Mouse (Mus musculus): ENCODE results near the gene Mcat. TPM values are rescaled to one million over a fixed set of nuclear protein-coding genes. Genes with fewer than 3 reads are reported as not detected.

Mcat gene
- polyA plus RNA-seq (2014; fragmentation: Illumina TruSeq; extraction: RNeasy Lipid Tissue Mini Kit (QIAGEN cat#74804); ENCODE audit: low read depth, low replicate concordance) = 2.9 TPM

DNA sequence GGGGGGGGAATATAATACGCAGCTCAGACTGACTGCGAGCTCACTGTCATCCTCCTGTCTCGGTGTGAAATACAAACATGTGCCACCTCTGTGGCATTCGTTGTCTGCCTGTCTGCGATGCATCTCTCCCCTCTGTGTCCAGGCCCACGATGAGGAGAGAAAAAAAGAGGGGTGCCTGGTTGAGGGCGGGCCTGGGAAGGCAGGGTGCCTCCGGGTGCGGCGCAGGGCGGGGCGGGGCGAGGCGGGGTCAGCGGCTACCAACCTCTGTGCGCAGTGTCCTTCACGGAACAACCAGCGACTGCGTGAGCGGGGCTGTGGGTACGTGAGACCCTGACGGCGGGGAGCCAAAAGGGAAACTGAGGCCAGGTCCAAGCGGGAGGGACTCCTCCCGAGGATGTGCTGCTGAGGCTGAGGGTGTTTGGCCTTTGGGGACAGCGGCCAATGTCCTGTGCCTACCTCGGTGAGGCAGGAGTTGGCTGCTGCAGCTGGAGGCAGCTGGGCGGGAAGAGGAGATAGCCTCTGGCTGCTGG lies at the start of gene Mcat, which contains the start of gene Tspo:
Gene Mcat (minus strand): TSS at position 461 of the 530 bp plus-strand sequence.
Gene Tspo (plus strand): TSS at position 266 of the 530 bp plus-strand sequence.

DNA sequence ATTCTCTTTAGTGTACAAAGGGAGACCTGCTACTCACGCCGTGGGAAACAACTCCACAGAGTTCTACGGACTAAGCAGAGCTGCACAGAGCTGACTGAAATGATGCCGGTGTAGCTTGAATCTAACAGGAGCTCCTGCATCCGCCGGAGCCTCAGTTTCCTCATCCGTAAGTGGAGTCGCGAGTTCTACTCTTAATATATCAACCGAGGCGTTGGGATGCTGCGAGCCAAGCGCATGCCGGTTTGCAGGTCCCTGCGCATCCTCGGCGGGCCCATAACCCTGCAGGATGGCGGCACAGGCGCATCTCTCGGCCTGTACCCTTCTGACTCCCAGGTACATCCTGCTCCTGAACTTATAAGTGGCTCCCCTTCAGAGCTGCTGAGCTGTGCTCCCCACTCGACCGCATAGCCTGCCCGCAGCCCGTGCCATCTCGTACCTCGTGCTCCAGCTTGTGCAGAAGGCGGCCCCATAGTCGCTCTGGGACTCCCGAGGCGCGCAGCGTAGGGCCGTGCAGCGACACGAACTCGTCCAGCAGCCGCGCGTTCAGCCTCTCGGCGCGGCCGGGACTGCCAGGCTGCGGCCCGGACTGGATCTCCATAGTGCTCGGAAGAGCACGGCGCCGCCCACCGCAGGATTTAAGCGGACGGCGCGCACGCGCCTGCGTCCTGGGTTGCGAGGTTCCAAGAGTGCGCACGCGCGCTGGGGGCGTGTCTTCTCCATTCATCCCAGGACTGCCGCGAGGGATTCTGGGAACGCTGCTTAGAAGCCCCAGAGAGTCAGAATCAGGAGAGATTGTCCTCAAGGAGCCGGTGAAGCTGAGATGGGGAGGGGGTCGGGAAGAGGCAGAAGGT lies 31.2 kb upstream of the Mcat start, which contains the start of gene Ttll12:
Gene Ttll12 (minus strand): TSS at position 645 of the 851 bp plus-strand sequence.

DNA sequence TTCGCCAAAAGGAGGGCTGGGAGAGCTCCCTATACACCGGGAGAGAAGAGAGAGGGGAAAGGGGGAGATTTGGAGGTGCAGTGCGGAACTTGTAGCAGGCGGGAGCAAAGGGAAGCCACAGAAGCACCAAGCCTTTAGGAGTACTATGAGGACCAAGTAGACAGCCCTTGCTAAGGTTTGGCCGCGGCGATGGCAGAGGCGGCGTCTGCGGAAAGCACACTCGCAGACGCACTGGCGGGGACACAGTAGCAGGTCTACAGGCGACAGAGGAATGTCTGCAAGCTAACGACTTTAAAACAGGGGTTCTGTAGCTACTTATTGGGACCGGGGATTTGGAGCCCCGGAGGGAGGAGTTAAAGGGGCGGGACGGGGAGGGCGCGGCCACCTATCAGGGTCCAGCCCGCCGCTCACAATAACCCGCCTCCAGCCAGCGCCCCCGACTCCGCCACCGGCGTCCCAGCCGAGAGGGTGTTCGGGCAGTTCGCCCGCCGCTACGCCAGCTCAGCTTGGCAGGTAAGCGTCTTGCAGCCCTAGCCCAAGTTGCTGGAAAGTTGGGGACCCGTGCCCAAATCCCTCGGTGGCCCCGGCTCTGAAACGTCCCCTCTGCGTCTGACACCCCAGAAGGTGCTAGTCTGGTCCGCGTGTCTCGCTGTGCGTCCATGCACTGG lies 37.0 kb downstream of the Mcat start, which contains the start of gene Bik:
Gene Bik (plus strand): TSS at position 439 of the 668 bp plus-strand sequence.

DNA sequence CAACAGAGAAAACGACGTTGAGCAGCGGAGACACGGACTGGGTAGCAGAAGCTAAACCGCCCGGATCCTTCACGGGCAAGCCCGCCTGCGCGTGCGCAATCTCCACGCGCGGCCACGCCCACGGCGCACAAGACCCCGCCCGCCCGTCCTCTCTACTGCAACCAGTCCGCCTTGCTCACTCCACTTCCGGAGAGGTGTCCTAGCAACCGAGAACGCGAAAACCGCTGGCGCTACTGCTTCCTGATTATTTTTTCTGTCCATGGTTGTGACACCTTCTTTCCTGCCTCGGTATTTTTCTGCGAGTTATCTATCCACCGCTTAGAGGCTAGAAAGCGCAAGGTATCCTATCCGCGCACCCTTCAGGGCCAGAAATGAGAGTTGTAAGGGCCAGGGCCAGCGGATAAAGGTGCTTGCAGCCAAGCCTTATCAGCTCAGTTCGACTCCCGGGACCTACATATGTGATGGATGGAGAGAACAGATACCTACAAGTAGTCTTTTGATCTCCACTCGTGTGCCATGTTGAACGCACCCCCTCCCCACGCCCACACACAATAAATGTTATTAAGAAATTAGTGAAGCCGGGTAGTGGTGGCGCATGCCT lies 52.7 kb downstream of the Mcat start, which contains the start of gene Ttll1:
Gene Ttll1 (minus strand): TSS at position 89 of the 601 bp plus-strand sequence.

Other genes starting within 250 kb of the Mcat start
- gene Arfgap3, start 213.5 kb downstream of the Mcat start, polyA plus RNA-seq (2014; fragmentation: Illumina TruSeq; extraction: RNeasy Lipid Tissue Mini Kit (QIAGEN cat#74804); ENCODE audit: low read depth, low replicate concordance) = 11.6 TPM
- gene Pacsin2, start 99.2 kb downstream of the Mcat start, polyA plus RNA-seq (2014; fragmentation: Illumina TruSeq; extraction: RNeasy Lipid Tissue Mini Kit (QIAGEN cat#74804); ENCODE audit: low read depth, low replicate concordance) = 56.8 TPM
- gene Ttll1, start 52.9 kb downstream of the Mcat start, polyA plus RNA-seq (2014; fragmentation: Illumina TruSeq; extraction: RNeasy Lipid Tissue Mini Kit (QIAGEN cat#74804); ENCODE audit: low read depth, low replicate concordance) = 3.8 TPM
- gene Bik, start 36.9 kb downstream of the Mcat start, polyA plus RNA-seq (2014; fragmentation: Illumina TruSeq; extraction: RNeasy Lipid Tissue Mini Kit (QIAGEN cat#74804); ENCODE audit: low read depth, low replicate concordance) = 1.6 TPM
- gene Tspo, start 195 bp downstream of the Mcat start, polyA plus RNA-seq (2014; fragmentation: Illumina TruSeq; extraction: RNeasy Lipid Tissue Mini Kit (QIAGEN cat#74804); ENCODE audit: low read depth, low replicate concordance) = 0.61 TPM
- 0.81 TPM for gene Ttll12, start 31.4 kb upstream of the Mcat start, polyA plus RNA-seq (2014; fragmentation: Illumina TruSeq; extraction: RNeasy Lipid Tissue Mini Kit (QIAGEN cat#74804); ENCODE audit: low read depth, low replicate concordance)
- 0.24 TPM for gene Scube1, start 161.2 kb upstream of the Mcat start, polyA plus RNA-seq (2014; fragmentation: Illumina TruSeq; extraction: RNeasy Lipid Tissue Mini Kit (QIAGEN cat#74804); ENCODE audit: low read depth, low replicate concordance)
- gene Mpped1, start 215.7 kb upstream of the Mcat start, polyA plus RNA-seq (2014; fragmentation: Illumina TruSeq; extraction: RNeasy Lipid Tissue Mini Kit (QIAGEN cat#74804); ENCODE audit: low read depth, low replicate concordance) = not detected

Measured in kidney, adult 10 weeks (tissue).